Mouse (Mus musculus): ENCODE results near the gene Jam2. TPM values are rescaled to one million over a fixed set of nuclear protein-coding genes. Genes with fewer than 3 reads are reported as not detected.

The Jam2 gene
- total RNA-seq, 1 experiment: 225 TPM

GRCm38 (mm10) chr16:84834745-84835440, 61.0 kb downstream of the Jam2 start, which contains the start of gene Gabpa:
Gabpa (plus strand) TSS chr16:84834925.
- in situ Hi-C loops (cut with MboI; ENCODE audit: low sequenced_read_pairs in 2 of 2, unreplicated experiment in 2 of 2): loop anchor here in 1 of 2 experiments (10.0 kb wide), 1 partner anchor 100 kb away; the partner anchor contains the start of gene Mrpl39

GRCm38 (mm10) chr16:84835441-84835822, 61.5 kb downstream of the Jam2 start, which contains the start of gene Atp5j:
Atp5j (minus strand) TSS chr16:84835625.
- in situ Hi-C loops (cut with MboI; ENCODE audit: low sequenced_read_pairs in 2 of 2, unreplicated experiment in 2 of 2): loop anchor here in 1 of 2 experiments (10.0 kb wide), 1 partner anchor 101 kb away; the partner anchor contains the start of gene Mrpl39
- no peak for DNase-seq (ENCODE audit: low read depth, low spot score)

More at GRCm38 (mm10) chr16:84834745-84835440, 61.0 kb downstream of the Jam2 start, which contains the start of gene Gabpa:
- peak within 1 kb of the TSS; percentile 99 for H3K9ac ChIP-seq (ENCODE audit: insufficient read depth, low read depth, low read length, poor library complexity, severe bottlenecking)
- no peaks in the 10 kb centered on the region for H3K9me3 ChIP-seq (ENCODE audit: control insufficient read depth, insufficient read depth, low read depth, low read length)
- peak within 1 kb of the TSS; percentile 100 for H3K27ac ChIP-seq (ENCODE audit: insufficient read depth, low read depth, low read length, poor library complexity, severe bottlenecking)
- peaks cover 15% of the 10 kb centered on the region for H3K36me3 ChIP-seq (ENCODE audit: control insufficient read depth, insufficient read depth, low read length, poor library complexity, severe bottlenecking)
- peak; percentile 92 for DNase-seq (ENCODE audit: low read depth, low spot score)
- TF ChIP-seq ZNF384 (IDR thresholded peaks at IDR 0.05; ENCODE audit: low read depth, low read length) (no peak), CHD2 (IDR thresholded peaks at IDR 0.05; ENCODE audit: low read depth, low read length) (peak; percentile 82), HCFC1 (IDR thresholded peaks at IDR 0.05; ENCODE audit: borderline replicate concordance, insufficient read depth, low read length) (peak; percentile 85), MAFK (IDR thresholded peaks at IDR 0.05; ENCODE audit: insufficient read depth, low read depth, low read length) (no peak), ZC3H11A (IDR thresholded peaks at IDR 0.05; ENCODE audit: borderline replicate concordance, low read depth, low read length) (no peak)
- H3K4me3 ChIP-seq (ENCODE audit: insufficient read depth in 1 of 2, low read depth in 1 of 2, low read length in 2 of 2, poor library complexity in 1 of 2, severe bottlenecking in 1 of 2): peak within 1 kb of the TSS; percentile 87 to 96
- H3K4me1 ChIP-seq (ENCODE audit: control insufficient read depth in 2 of 2, insufficient read depth in 2 of 2, low read length in 2 of 2, poor library complexity in 1 of 2): peaks cover 4 to 7% of the 10 kb centered on the region in 2 experiments; a peak in 3 of 4 replicates

DNA sequence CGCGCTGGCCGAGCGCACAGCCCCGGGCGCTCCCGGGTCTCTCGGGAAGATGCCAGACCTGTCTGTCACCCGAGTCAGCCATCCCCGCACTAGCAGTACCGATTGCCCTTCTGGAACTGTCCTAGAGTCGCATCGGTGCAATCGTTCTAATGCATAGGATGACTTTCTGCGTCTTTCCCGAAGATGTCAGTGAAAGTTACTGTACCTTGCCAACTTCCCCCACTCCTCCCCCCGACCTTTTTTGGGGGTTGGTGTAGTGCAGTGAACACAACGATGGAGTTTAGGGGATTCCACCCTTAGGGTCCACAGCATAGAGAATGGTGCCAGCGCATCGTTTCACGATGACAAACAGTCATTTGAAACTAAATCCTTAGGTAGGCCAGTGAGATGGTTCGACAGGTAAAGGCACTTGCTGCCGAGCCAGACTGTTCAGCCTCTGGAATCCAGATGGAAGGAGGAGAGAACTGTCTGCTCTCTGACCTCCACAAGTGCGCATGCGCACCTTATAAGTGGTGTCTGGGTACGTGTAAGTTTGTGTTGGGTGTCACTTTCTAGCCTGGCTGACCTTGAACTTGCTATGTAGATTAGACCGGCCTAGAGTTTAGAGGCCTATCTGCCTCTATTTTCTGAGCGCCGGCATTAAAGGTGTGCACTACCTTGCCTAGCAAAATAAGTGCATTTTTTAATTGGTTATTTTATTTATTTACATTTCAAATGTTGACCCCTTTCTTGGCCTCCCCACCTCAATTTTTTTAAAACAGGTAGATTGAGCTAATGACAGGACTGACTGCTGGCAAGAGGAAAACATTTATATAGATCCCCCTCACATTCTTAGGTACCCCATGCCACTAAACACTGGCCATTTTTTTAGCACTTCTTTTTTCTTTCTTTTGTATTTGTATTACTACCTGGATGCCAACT, 62.2 kb downstream of the Jam2 start:
- H3K9me3 ChIP-seq (ENCODE audit: control insufficient read depth, insufficient read depth, low read depth, low read length): no peaks in the 10 kb centered on the region
- peak; percentile 75 for DNase-seq (ENCODE audit: low read depth, low spot score)
- H3K4me1 ChIP-seq (ENCODE audit: control insufficient read depth in 2 of 2, insufficient read depth in 2 of 2, low read length in 2 of 2, poor library complexity in 1 of 2): peaks cover 4 to 7% of the 10 kb centered on the region in 2 experiments; a peak in 3 of 4 replicates
- H3K36me3 ChIP-seq (ENCODE audit: control insufficient read depth, insufficient read depth, low read length, poor library complexity, severe bottlenecking): peaks cover 13% of the 10 kb centered on the region
- H3K9ac ChIP-seq (ENCODE audit: insufficient read depth, low read depth, low read length, poor library complexity, severe bottlenecking): peak overlapping the region; percentile 99
- in situ Hi-C loops (cut with MboI; ENCODE audit: low sequenced_read_pairs in 2 of 2, unreplicated experiment in 2 of 2): loop anchor here in 1 of 2 experiments (10.0 kb wide), 1 partner anchor 101 kb away; the partner anchor contains the start of gene Mrpl39
- TF ChIP-seq ZC3H11A (IDR thresholded peaks at IDR 0.05; ENCODE audit: borderline replicate concordance, low read depth, low read length) (no peak), CHD2 (IDR thresholded peaks at IDR 0.05; ENCODE audit: low read depth, low read length) (0 out of 2 replicates have a peak, but pooled peaks have one; percentile 14), MAFK (IDR thresholded peaks at IDR 0.05; ENCODE audit: insufficient read depth, low read depth, low read length) (no peak), HCFC1 (IDR thresholded peaks at IDR 0.05; ENCODE audit: borderline replicate concordance, insufficient read depth, low read length) (peak; percentile 50; the same call in 1 of the 2 replicates), ZNF384 (IDR thresholded peaks at IDR 0.05; ENCODE audit: low read depth, low read length) (no peak)
- peak overlapping the region; percentile 87 to 96 for H3K4me3 ChIP-seq (ENCODE audit: insufficient read depth in 1 of 2, low read depth in 1 of 2, low read length in 2 of 2, poor library complexity in 1 of 2, severe bottlenecking in 1 of 2)
- H3K27ac ChIP-seq (ENCODE audit: insufficient read depth, low read depth, low read length, poor library complexity, severe bottlenecking): peak overlapping the region; percentile 100

More at GRCm38 (mm10) chr16:84835441-84835822, 61.5 kb downstream of the Jam2 start, which contains the start of gene Atp5j:
- Histone ChIP-seq H3K9me3 (ENCODE audit: control insufficient read depth, insufficient read depth, low read depth, low read length) (no peaks in the 10 kb centered on the region), H3K4me3 (ENCODE audit: insufficient read depth in 1 of 2, low read depth in 1 of 2, low read length in 2 of 2, poor library complexity in 1 of 2, severe bottlenecking in 1 of 2) (peak within 1 kb of the TSS; percentile 87 to 96), H3K27ac (ENCODE audit: insufficient read depth, low read depth, low read length, poor library complexity, severe bottlenecking) (peak within 1 kb of the TSS; percentile 100), H3K4me1 (ENCODE audit: control insufficient read depth in 2 of 2, insufficient read depth in 2 of 2, low read length in 2 of 2, poor library complexity in 1 of 2) (peaks cover 4 to 7% of the 10 kb centered on the region in 2 experiments; a peak in 3 of 4 replicates), H3K36me3 (ENCODE audit: control insufficient read depth, insufficient read depth, low read length, poor library complexity, severe bottlenecking) (peaks cover 14% of the 10 kb centered on the region), H3K9ac (ENCODE audit: insufficient read depth, low read depth, low read length, poor library complexity, severe bottlenecking) (peak within 1 kb of the TSS; percentile 99)
- TF ChIP-seq MAFK (IDR thresholded peaks at IDR 0.05; ENCODE audit: insufficient read depth, low read depth, low read length) (no peak), CHD2 (IDR thresholded peaks at IDR 0.05; ENCODE audit: low read depth, low read length) (no peak), ZC3H11A (IDR thresholded peaks at IDR 0.05; ENCODE audit: borderline replicate concordance, low read depth, low read length) (no peak), ZNF384 (IDR thresholded peaks at IDR 0.05; ENCODE audit: low read depth, low read length) (no peak), HCFC1 (IDR thresholded peaks at IDR 0.05; ENCODE audit: borderline replicate concordance, insufficient read depth, low read length) (no peak)

DNA sequence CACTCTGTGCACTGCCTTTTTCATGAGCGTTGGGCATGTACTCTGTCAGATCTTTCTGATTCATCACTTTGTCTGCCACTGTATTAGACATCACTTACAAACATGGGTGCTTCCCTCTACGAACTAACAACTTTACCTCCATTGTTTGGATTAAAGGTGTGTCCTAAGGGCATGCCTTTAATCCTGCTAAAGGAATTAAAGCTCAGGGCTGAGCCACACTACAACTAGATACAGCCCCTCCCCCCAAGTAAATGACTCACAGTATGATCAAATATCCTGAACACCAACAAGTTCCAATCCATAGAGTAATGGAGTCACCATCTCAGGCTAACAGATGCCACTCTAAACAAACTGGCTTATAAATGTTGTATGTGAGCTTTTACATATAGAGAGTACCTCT, 64.7 kb downstream of the Jam2 start:
- DNase-seq (ENCODE audit: low read depth, low spot score): no peak
- peaks cover under 1 to 7% of the 10 kb centered on the region in 2 experiments; a peak in 3 of 4 replicates for H3K4me1 ChIP-seq (ENCODE audit: control insufficient read depth in 2 of 2, insufficient read depth in 2 of 2, low read length in 2 of 2, poor library complexity in 1 of 2)
- no peak overlapping the region for H3K9ac ChIP-seq (ENCODE audit: insufficient read depth, low read depth, low read length, poor library complexity, severe bottlenecking)
- no peak overlapping the region for H3K4me3 ChIP-seq (ENCODE audit: insufficient read depth in 1 of 2, low read depth in 1 of 2, low read length in 2 of 2, poor library complexity in 1 of 2, severe bottlenecking in 1 of 2)
- H3K27ac ChIP-seq (ENCODE audit: insufficient read depth, low read depth, low read length, poor library complexity, severe bottlenecking): no peak overlapping the region
- no peaks in the 10 kb centered on the region for H3K9me3 ChIP-seq (ENCODE audit: control insufficient read depth, insufficient read depth, low read depth, low read length)
- H3K36me3 ChIP-seq (ENCODE audit: control insufficient read depth, insufficient read depth, low read length, poor library complexity, severe bottlenecking): peaks cover 10% of the 10 kb centered on the region
- TF ChIP-seq ZNF384 (IDR thresholded peaks at IDR 0.05; ENCODE audit: low read depth, low read length): no peak
- TF ChIP-seq MAFK (IDR thresholded peaks at IDR 0.05; ENCODE audit: insufficient read depth, low read depth, low read length): no peak
- no peak for TF ChIP-seq ZC3H11A (IDR thresholded peaks at IDR 0.05; ENCODE audit: borderline replicate concordance, low read depth, low read length)
- TF ChIP-seq CHD2 (IDR thresholded peaks at IDR 0.05; ENCODE audit: low read depth, low read length): no peak
- no peak for TF ChIP-seq HCFC1 (IDR thresholded peaks at IDR 0.05; ENCODE audit: borderline replicate concordance, insufficient read depth, low read length)
- in situ Hi-C loops (cut with MboI; ENCODE audit: low sequenced_read_pairs in 2 of 2, unreplicated experiment in 2 of 2): loop anchor here in 1 of 2 experiments (10.0 kb wide), 1 partner anchor 104 kb away; the partner anchor contains the start of gene Mrpl39
